Mouse (Mus musculus): ENCODE data around the gene Iqca.
A peak's percentile ranks its signal among the peaks of the same experiment; 100 is the strongest.

The Iqca gene

GRCm38 (mm10) chr1:90153099-90153744, at the start of gene Iqca:
Gene Iqca, minus strand, starts transcription at chr1:90153401.
- no peak for DNase-seq (ENCODE audit: low spot score)

- DNase-seq (ENCODE audit: low spot score), result peak; percentile 30
Measured at GRCm38 (mm10) chr1:90202207-90202978, 49.2 kb upstream of the Iqca start.

- no peak for DNase-seq (ENCODE audit: low spot score)
Measured at GRCm38 (mm10) chr1:90201655-90202054, 48.5 kb upstream of the Iqca start.

GRCm38 (mm10) chr1:90201246-90201645, 48.0 kb upstream of the Iqca start:
- DNase-seq (ENCODE audit: low spot score), result no peak

GRCm38 (mm10) chr1:90189046-90189445, 35.8 kb upstream of the Iqca start:
- no peak for DNase-seq (ENCODE audit: low spot score)

- DNase-seq (ENCODE audit: low spot score), result no peak
Measured at GRCm38 (mm10) chr1:90186874-90187273, 33.7 kb upstream of the Iqca start.

- no peak for DNase-seq (ENCODE audit: low spot score)
Measured at GRCm38 (mm10) chr1:90186173-90186572, 33.0 kb upstream of the Iqca start.

GRCm38 (mm10) chr1:90183602-90184001, 30.4 kb upstream of the Iqca start:
- no peak for DNase-seq (ENCODE audit: low spot score)

- DNase-seq (ENCODE audit: low spot score), result no peak
Measured at GRCm38 (mm10) chr1:90182521-90182920, 29.3 kb upstream of the Iqca start.

GRCm38 (mm10) chr1:90180966-90181699, 27.9 kb upstream of the Iqca start:
- no peak for DNase-seq (ENCODE audit: low spot score)

GRCm38 (mm10) chr1:90180479-90180878, 27.3 kb upstream of the Iqca start:
- DNase-seq (ENCODE audit: low spot score), result no peak

GRCm38 (mm10) chr1:90177978-90178377, 24.8 kb upstream of the Iqca start:
- no peak for DNase-seq (ENCODE audit: low spot score)

- no peak for DNase-seq (ENCODE audit: low spot score)
Measured at GRCm38 (mm10) chr1:90177565-90177964, 24.4 kb upstream of the Iqca start.

GRCm38 (mm10) chr1:90176223-90176622, 23.0 kb upstream of the Iqca start:
- DNase-seq (ENCODE audit: low spot score), result no peak

- DNase-seq (ENCODE audit: low spot score), result no peak
Measured at GRCm38 (mm10) chr1:90174338-90174737, 21.1 kb upstream of the Iqca start.

GRCm38 (mm10) chr1:90164319-90164718, 11.1 kb upstream of the Iqca start:
- no peak for DNase-seq (ENCODE audit: low spot score)

GRCm38 (mm10) chr1:90163161-90163560, 10.0 kb upstream of the Iqca start:
- DNase-seq (ENCODE audit: low spot score), result no peak

GRCm38 (mm10) chr1:90162379-90162857, 9.2 kb upstream of the Iqca start:
- no peak for DNase-seq (ENCODE audit: low spot score)

- DNase-seq (ENCODE audit: low spot score), result no peak
Measured at GRCm38 (mm10) chr1:90161623-90162022, 8.4 kb upstream of the Iqca start.

GRCm38 (mm10) chr1:90159927-90160326, 6.7 kb upstream of the Iqca start:
- DNase-seq (ENCODE audit: low spot score), result no peak

GRCm38 (mm10) chr1:90156589-90156988, 3.4 kb upstream of the Iqca start:
- DNase-seq (ENCODE audit: low spot score), result no peak

GRCm38 (mm10) chr1:90153787-90154186, 586 bp upstream of the Iqca start:
- no peak for DNase-seq (ENCODE audit: low spot score)

- DNase-seq (ENCODE audit: low spot score), result no peak
Measured at GRCm38 (mm10) chr1:90139729-90140128, 13.5 kb downstream of the Iqca start.

Measured in urinary bladder, postnatal 10 days (tissue).